Mouse (Mus musculus) telencephalon, adult 2 months (tissue): ENCODE data around the gene Elavl4.
A peak's percentile ranks its signal among the peaks of the same experiment; 100 is the strongest.

Experiments
- DNase-seq: peaks from one replicate; pipeline ENCODE4 v3.0.0-alpha.2; 2011; ENCODE audit warnings: low read depth, low spot score

Elavl4 gene

GRCm38 (mm10) chr4:110351178-110352000, at the start of gene Elavl4:
Elavl4 (minus strand) TSS chr4:110351909.
- peak; percentile 31 for DNase-seq

- peak; percentile 40 for DNase-seq
Measured at GRCm38 (mm10) chr4:110397618-110398045, 45.9 kb upstream of the Elavl4 start, which contains the start of gene Agbl4. Agbl4 (plus strand) TSS chr4:110397661.

- no peak for DNase-seq
Measured at GRCm38 (mm10) chr4:110396221-110396620, 44.5 kb upstream of the Elavl4 start.

GRCm38 (mm10) chr4:110360568-110360967, 8.9 kb upstream of the Elavl4 start:
- DNase-seq, result no peak

- peak; percentile 15 for DNase-seq
Measured at GRCm38 (mm10) chr4:110352001-110352369, 276 bp upstream of the Elavl4 start.

GRCm38 (mm10) chr4:110350856-110351177, 892 bp downstream of the Elavl4 start:
- no peak for DNase-seq

GRCm38 (mm10) chr4:110323912-110324311, 27.8 kb downstream of the Elavl4 start:
- peak; percentile 44 for DNase-seq

- no peak for DNase-seq
Measured at GRCm38 (mm10) chr4:110312126-110312525, 39.6 kb downstream of the Elavl4 start.

GRCm38 (mm10) chr4:110306972-110307371, 44.7 kb downstream of the Elavl4 start:
- DNase-seq, result no peak

- DNase-seq, result no peak
Measured at GRCm38 (mm10) chr4:110306559-110306958, 45.1 kb downstream of the Elavl4 start.

GRCm38 (mm10) chr4:110295793-110296192, 55.9 kb downstream of the Elavl4 start:
- DNase-seq, result no peak

- DNase-seq, result no peak
Measured at GRCm38 (mm10) chr4:110293238-110293637, 58.5 kb downstream of the Elavl4 start.

- no peak for DNase-seq
Measured at GRCm38 (mm10) chr4:110292471-110292870, 59.2 kb downstream of the Elavl4 start.

GRCm38 (mm10) chr4:110290544-110291095, 61.1 kb downstream of the Elavl4 start:
- DNase-seq, result no peak

- no peak for DNase-seq
Measured at GRCm38 (mm10) chr4:110290056-110290455, 61.7 kb downstream of the Elavl4 start.

- peak; percentile 80 for DNase-seq
Measured at GRCm38 (mm10) chr4:110287412-110288067, 64.2 kb downstream of the Elavl4 start.

GRCm38 (mm10) chr4:110286841-110287240, 64.9 kb downstream of the Elavl4 start:
- no peak for DNase-seq

- peak; percentile 64 for DNase-seq
Measured at GRCm38 (mm10) chr4:110286371-110286781, 65.3 kb downstream of the Elavl4 start.

- DNase-seq, result no peak
Measured at GRCm38 (mm10) chr4:110285346-110286330, 66.1 kb downstream of the Elavl4 start.

GRCm38 (mm10) chr4:110284446-110284845, 67.3 kb downstream of the Elavl4 start:
- DNase-seq, result no peak

GRCm38 (mm10) chr4:110270046-110270445, 81.7 kb downstream of the Elavl4 start:
- no peak for DNase-seq
